Mouse (Mus musculus): ENCODE data around the gene Csmd2. TPM values are rescaled to one million over a fixed set of nuclear protein-coding genes. Genes with fewer than 3 reads are reported as not detected.

Gene Csmd2
- polyA plus RNA-seq, 1 experiment from 2014 or later = 0.18 TPM

GRCm38 (mm10) chr4:128468040-128468439, 480.4 kb downstream of the Csmd2 start:
- no peaks in the 10 kb centered on the region for H3K27me3 ChIP-seq (replicated peaks; ENCODE audit: control insufficient read depth, insufficient read depth, low read length)
- H3K9ac ChIP-seq (ENCODE audit: low read length) = no peak overlapping the region
- H3K27ac ChIP-seq (ENCODE audit: low read depth) = no peak overlapping the region
- no peaks in the 10 kb centered on the region for H3K36me3 ChIP-seq (ENCODE audit: control insufficient read depth, insufficient read depth, low read length)
- H3K4me1 ChIP-seq (replicated peaks; ENCODE audit: control insufficient read depth, insufficient read depth, low read length) = no peaks in the 10 kb centered on the region
- ATAC-seq (replicated peaks; ENCODE audit: low FRiP score, low TSS enrichment, low read depth) = no peak
- H3K4me2 ChIP-seq (ENCODE audit: low read length) = no peak overlapping the region
- 90% methylated on average over 1 of the region's 1 CpGs for WGBS
- H3K9me3 ChIP-seq (ENCODE audit: control insufficient read depth, low read length) = no peaks in the 10 kb centered on the region
- DNase-seq (ENCODE audit: low spot score) = no peak
- no peak overlapping the region for H3K4me3 ChIP-seq (ENCODE audit: low read depth, low read length)

- DNase-seq (ENCODE audit: low spot score) (no peak), ATAC-seq (replicated peaks; ENCODE audit: low FRiP score, low TSS enrichment, low read depth) (no peak)
- no peak overlapping the region for H3K27ac ChIP-seq (ENCODE audit: low read depth)
- H3K36me3 ChIP-seq (ENCODE audit: control insufficient read depth, insufficient read depth, low read length) = no peaks in the 10 kb centered on the region
- H3K9me3 ChIP-seq (ENCODE audit: control insufficient read depth, low read length) = no peaks in the 10 kb centered on the region
- H3K9ac ChIP-seq (ENCODE audit: low read length) = no peak overlapping the region
- no peaks in the 10 kb centered on the region for H3K27me3 ChIP-seq (replicated peaks; ENCODE audit: control insufficient read depth, insufficient read depth, low read length)
- no peaks in the 10 kb centered on the region for H3K4me1 ChIP-seq (replicated peaks; ENCODE audit: control insufficient read depth, insufficient read depth, low read length)
- H3K4me2 ChIP-seq (ENCODE audit: low read length) = no peak overlapping the region
- 84% methylated on average over 5 of the region's 5 CpGs for WGBS
- no peak overlapping the region for H3K4me3 ChIP-seq (ENCODE audit: low read depth, low read length)
These were observed 488.6 kb downstream of the Csmd2 start for GRCm38 (mm10) chr4:128476249-128476648.

GRCm38 (mm10) chr4:128483891-128484290, 496.2 kb downstream of the Csmd2 start:
- Histone ChIP-seq H3K4me1 (replicated peaks; ENCODE audit: control insufficient read depth, insufficient read depth, low read length) (no peaks in the 10 kb centered on the region), H3K4me3 (ENCODE audit: low read depth, low read length) (no peak overlapping the region), H3K27me3 (replicated peaks; ENCODE audit: control insufficient read depth, insufficient read depth, low read length) (no peaks in the 10 kb centered on the region), H3K36me3 (ENCODE audit: control insufficient read depth, insufficient read depth, low read length) (no peaks in the 10 kb centered on the region), H3K27ac (ENCODE audit: low read depth) (no peak overlapping the region), H3K4me2 (ENCODE audit: low read length) (no peak overlapping the region), H3K9ac (ENCODE audit: low read length) (no peak overlapping the region), H3K9me3 (ENCODE audit: control insufficient read depth, low read length) (no peaks in the 10 kb centered on the region)
- WGBS = 84% methylated on average over 7 of the region's 7 CpGs
- DNase-seq (ENCODE audit: low spot score) = no peak
- no peak for ATAC-seq (replicated peaks; ENCODE audit: low FRiP score, low TSS enrichment, low read depth)

- DNase-seq (ENCODE audit: low spot score) = no peak
- Histone ChIP-seq H3K4me3 (ENCODE audit: low read depth, low read length) (no peak overlapping the region), H3K27ac (ENCODE audit: low read depth) (no peak overlapping the region), H3K9ac (ENCODE audit: low read length) (no peak overlapping the region), H3K27me3 (replicated peaks; ENCODE audit: control insufficient read depth, insufficient read depth, low read length) (no peaks in the 10 kb centered on the region), H3K9me3 (ENCODE audit: control insufficient read depth, low read length) (no peaks in the 10 kb centered on the region), H3K4me2 (ENCODE audit: low read length) (no peak overlapping the region), H3K4me1 (replicated peaks; ENCODE audit: control insufficient read depth, insufficient read depth, low read length) (no peaks in the 10 kb centered on the region), H3K36me3 (ENCODE audit: control insufficient read depth, insufficient read depth, low read length) (no peaks in the 10 kb centered on the region)
- ATAC-seq (replicated peaks; ENCODE audit: low FRiP score, low TSS enrichment, low read depth) = no peak
- 63% methylated on average over 2 of the region's 2 CpGs for WGBS
These were observed 497.0 kb downstream of the Csmd2 start for GRCm38 (mm10) chr4:128484679-128485078.

- DNase-seq (ENCODE audit: low spot score) = no peak
- Histone ChIP-seq H3K9ac (ENCODE audit: low read length) (no peak overlapping the region), H3K27me3 (replicated peaks; ENCODE audit: control insufficient read depth, insufficient read depth, low read length) (no peaks in the 10 kb centered on the region), H3K36me3 (ENCODE audit: control insufficient read depth, insufficient read depth, low read length) (no peaks in the 10 kb centered on the region), H3K27ac (ENCODE audit: low read depth) (no peak overlapping the region), H3K9me3 (ENCODE audit: control insufficient read depth, low read length) (no peaks in the 10 kb centered on the region), H3K4me2 (ENCODE audit: low read length) (no peak overlapping the region), H3K4me1 (replicated peaks; ENCODE audit: control insufficient read depth, insufficient read depth, low read length) (no peaks in the 10 kb centered on the region), H3K4me3 (ENCODE audit: low read depth, low read length) (no peak overlapping the region)
- ATAC-seq (replicated peaks; ENCODE audit: low FRiP score, low TSS enrichment, low read depth) = no peak
- WGBS = 84% methylated on average over 11 of the region's 11 CpGs
These were observed 502.0 kb downstream of the Csmd2 start for GRCm38 (mm10) chr4:128489521-128490100.

- no peaks in the 10 kb centered on the region for H3K27me3 ChIP-seq (replicated peaks; ENCODE audit: control insufficient read depth, insufficient read depth, low read length)
- 71% methylated on average over 8 of the region's 8 CpGs for WGBS
- no peak overlapping the region for H3K4me2 ChIP-seq (ENCODE audit: low read length)
- no peaks in the 10 kb centered on the region for H3K36me3 ChIP-seq (ENCODE audit: control insufficient read depth, insufficient read depth, low read length)
- no peak overlapping the region for H3K4me3 ChIP-seq (ENCODE audit: low read depth, low read length)
- no peak overlapping the region for H3K9ac ChIP-seq (ENCODE audit: low read length)
- H3K9me3 ChIP-seq (ENCODE audit: control insufficient read depth, low read length) = no peaks in the 10 kb centered on the region
- ATAC-seq (replicated peaks; ENCODE audit: low FRiP score, low TSS enrichment, low read depth) (no peak), DNase-seq (ENCODE audit: low spot score) (no peak)
- H3K27ac ChIP-seq (ENCODE audit: low read depth) = no peak overlapping the region
- H3K4me1 ChIP-seq (replicated peaks; ENCODE audit: control insufficient read depth, insufficient read depth, low read length) = no peaks in the 10 kb centered on the region
These were observed 504.4 kb downstream of the Csmd2 start for GRCm38 (mm10) chr4:128492055-128492454.

- H3K36me3 ChIP-seq (ENCODE audit: control insufficient read depth, insufficient read depth, low read length) = no peaks in the 10 kb centered on the region
- 0 out of 2 replicates have a peak, but pooled peaks cover 3% of the 10 kb centered on the region for H3K9me3 ChIP-seq (ENCODE audit: control insufficient read depth, low read length)
- no peak overlapping the region for H3K4me2 ChIP-seq (ENCODE audit: low read length)
- ATAC-seq (replicated peaks; ENCODE audit: low FRiP score, low TSS enrichment, low read depth) (no peak), DNase-seq (ENCODE audit: low spot score) (no peak)
- WGBS = 65% methylated on average over 2 of the region's 2 CpGs
- H3K27me3 ChIP-seq (replicated peaks; ENCODE audit: control insufficient read depth, insufficient read depth, low read length) = no peaks in the 10 kb centered on the region
- no peaks in the 10 kb centered on the region for H3K4me1 ChIP-seq (replicated peaks; ENCODE audit: control insufficient read depth, insufficient read depth, low read length)
- H3K9ac ChIP-seq (ENCODE audit: low read length) = no peak overlapping the region
- H3K27ac ChIP-seq (ENCODE audit: low read depth) = no peak overlapping the region
- H3K4me3 ChIP-seq (ENCODE audit: low read depth, low read length) = no peak overlapping the region
These were observed 512.3 kb downstream of the Csmd2 start for GRCm38 (mm10) chr4:128499980-128500379.

GRCm38 (mm10) chr4:128506878-128507277, 519.2 kb downstream of the Csmd2 start:
- H3K4me3 ChIP-seq (ENCODE audit: low read depth, low read length) = no peak overlapping the region
- WGBS = 16% methylated on average over 10 of the region's 10 CpGs
- no peak for ATAC-seq (replicated peaks; ENCODE audit: low FRiP score, low TSS enrichment, low read depth)

GRCm38 (mm10) chr4:128509885-128510284, 522.2 kb downstream of the Csmd2 start:
- H3K9me3 ChIP-seq (ENCODE audit: control insufficient read depth, low read length) = no peaks in the 10 kb centered on the region
- H3K9ac ChIP-seq (ENCODE audit: low read length) = no peak overlapping the region
- H3K4me2 ChIP-seq (ENCODE audit: low read length) = no peak overlapping the region
- H3K4me3 ChIP-seq (ENCODE audit: low read depth, low read length) = no peak overlapping the region
- H3K4me1 ChIP-seq (replicated peaks; ENCODE audit: control insufficient read depth, insufficient read depth, low read length) = 0 out of 2 replicates have a peak, but pooled peaks cover 4% of the 10 kb centered on the region
- H3K27me3 ChIP-seq (replicated peaks; ENCODE audit: control insufficient read depth, insufficient read depth, low read length) = no peaks in the 10 kb centered on the region
- no peak overlapping the region for H3K27ac ChIP-seq (ENCODE audit: low read depth)
- ATAC-seq (replicated peaks; ENCODE audit: low FRiP score, low TSS enrichment, low read depth) = no peak
- no peak for DNase-seq (ENCODE audit: low spot score)
- H3K36me3 ChIP-seq (ENCODE audit: control insufficient read depth, insufficient read depth, low read length) = no peaks in the 10 kb centered on the region
- WGBS = 78% methylated on average over 5 of the region's 5 CpGs

More at GRCm38 (mm10) chr4:128506878-128507277, 519.2 kb downstream of the Csmd2 start:
- Histone ChIP-seq H3K9me3 (ENCODE audit: control insufficient read depth, low read length) (no peaks in the 10 kb centered on the region), H3K27ac (ENCODE audit: low read depth) (no peak overlapping the region), H3K9ac (ENCODE audit: low read length) (no peak overlapping the region), H3K27me3 (replicated peaks; ENCODE audit: control insufficient read depth, insufficient read depth, low read length) (no peaks in the 10 kb centered on the region), H3K4me2 (ENCODE audit: low read length) (no peak overlapping the region), H3K36me3 (ENCODE audit: control insufficient read depth, insufficient read depth, low read length) (no peaks in the 10 kb centered on the region), H3K4me1 (replicated peaks; ENCODE audit: control insufficient read depth, insufficient read depth, low read length) (0 out of 2 replicates have a peak, but pooled peaks cover 4% of the 10 kb centered on the region)
- DNase-seq (ENCODE audit: low spot score) = no peak

Measured in intestine, embryonic 14.5 days (tissue).